In genomic region chr8:128704376-128704775, GRCm38 (mm10) we compare ENCODE assay signal across 13 mouse cellular contexts.
"Had no signal": no experiment of that assay in that cellular context is flagged by ENCODE, and none has a peak within 500 bp of the region (broad histone marks: within the 10 kb centered on the region; RNA-seq: fewer than 3 reads in every experiment).

No protein-coding gene starts in this region.

- ATAC-seq: midbrain, embryonic 16.5 days had no signal

- H3K27me3 ChIP-seq: limb, embryonic 15.5 days; midbrain, embryonic 12.5 days; neural tube, embryonic 13.5 days had no signal

- H3K9me3 ChIP-seq: limb, embryonic 15.5 days; midbrain, embryonic 12.5 days; neural tube, embryonic 13.5 days had no signal

- DNase-seq: layer of hippocampus, adult 9-11 months; layer of hippocampus, postnatal 36 days; lung, adult 18-20 months; retina, postnatal 1 day; right cerebral cortex, postnatal 4 days; spleen, adult 18-20 months; thymus, adult 18-20 months; thymus, postnatal 14 days had no signal

- H3K4me3 ChIP-seq: limb, embryonic 15.5 days; midbrain, embryonic 12.5 days; neural tube, embryonic 13.5 days had no signal

- H3K27ac ChIP-seq: limb, embryonic 15.5 days; liver, embryonic 14.5 days; midbrain, embryonic 12.5 days; neural tube, embryonic 13.5 days had no signal

- H3K4me2 ChIP-seq: limb, embryonic 15.5 days; midbrain, embryonic 12.5 days; neural tube, embryonic 13.5 days had no signal

- H3K4me1 ChIP-seq: limb, embryonic 15.5 days; midbrain, embryonic 12.5 days had no signal

- H3K9ac ChIP-seq: limb, embryonic 15.5 days; liver, embryonic 14.5 days; midbrain, embryonic 12.5 days; neural tube, embryonic 13.5 days had no signal
